Mouse (Mus musculus) erythroblast, embryonic 14.5 days (primary cell): ENCODE data around the gene Wdr66. TPM values are rescaled to one million over a fixed set of nuclear protein-coding genes. Genes with fewer than 3 reads are reported as not detected.

ENCODE experiments used
- H3K27me3 ChIP-seq: 2 replicates; pipeline ENCODE4 v1.6.1; 2012; ENCODE audit warnings: inconsistent platforms; ENCODE audit not compliant: control insufficient read depth
- H3K36me3 ChIP-seq: 2 replicates; pipeline ENCODE4 v1.6.1; 2012; ENCODE audit warnings: mild to moderate bottlenecking, inconsistent platforms; ENCODE audit not compliant: control insufficient read depth
- H3K4me1 ChIP-seq: 2 replicates; pipeline ENCODE4 v1.6.1; 2012; ENCODE audit warnings: inconsistent platforms; ENCODE audit not compliant: control insufficient read depth
- H3K4me3 ChIP-seq: replicated peaks from 2 replicates; pipeline ENCODE3; 2012; ENCODE audit warnings: moderate library complexity, mild to moderate bottlenecking, inconsistent platforms
- H3K9me3 ChIP-seq: 2 replicates; pipeline ENCODE4 v1.6.1; 2012; ENCODE audit warnings: low read length, inconsistent platforms, mixed read lengths; ENCODE audit not compliant: control insufficient read depth
- GATA1 ChIP-seq: IDR thresholded peaks from 2 replicates; pipeline ENCODE4 v1.6.1; 2012; ENCODE audit warnings: low read length, inconsistent platforms, mixed read lengths
- TAL1 ChIP-seq: IDR thresholded peaks from 3 replicates; pipeline ENCODE4 v1.6.1; 2012; ENCODE audit warnings: low read length, inconsistent platforms, mixed read lengths
- polyA plus RNA-seq: library from polyadenylated mRNA; stranded (reverse); fragments of >175 nt; gene quantifications from 2 replicates; pipeline ENCODE4 v1.2.3, GENCODE M21; 2012

Wdr66 gene
- polyA plus RNA-seq, 1 experiment = 0.02 TPM

DNA sequence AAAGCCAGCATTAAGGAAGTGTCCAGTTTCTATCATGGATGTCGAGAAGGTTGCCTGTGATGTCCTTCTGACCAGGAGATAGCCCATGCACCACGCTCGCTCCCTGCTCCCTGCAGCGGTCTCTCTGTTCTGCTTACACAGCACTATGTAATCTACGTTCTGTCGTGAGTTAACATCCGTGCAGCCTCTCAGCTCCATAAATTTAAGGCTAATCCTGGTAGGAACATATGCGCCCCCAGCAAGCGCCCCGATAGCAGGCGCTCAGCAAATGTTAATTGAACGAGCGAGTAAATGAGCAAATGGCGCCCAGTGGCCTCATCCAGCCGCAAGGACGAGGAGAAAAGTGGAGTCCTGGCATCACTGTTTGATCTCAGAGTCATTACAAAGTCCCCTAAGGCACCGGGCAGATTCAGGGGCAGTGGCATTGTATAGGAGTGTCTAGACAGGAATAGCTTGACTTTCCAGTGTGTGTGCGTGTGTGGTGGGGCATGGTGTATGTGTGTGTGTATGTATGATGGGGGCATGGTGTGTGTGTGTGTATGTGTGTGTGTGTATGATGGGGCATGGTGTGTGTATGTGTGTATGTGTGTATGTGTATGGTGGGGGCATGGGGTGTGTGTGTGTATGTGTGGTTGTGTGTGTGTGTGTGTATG is 55.9 kb downstream of the Wdr66 start:
- H3K27me3 ChIP-seq = no peaks in the 10 kb centered on the region
- H3K4me1 ChIP-seq = no peaks in the 10 kb centered on the region
- H3K36me3 ChIP-seq = no peaks in the 10 kb centered on the region
- TF ChIP-seq TAL1 = no peak
- TF ChIP-seq GATA1 = no peak
- H3K4me3 ChIP-seq = no peak overlapping the region
- H3K9me3 ChIP-seq = no peaks in the 10 kb centered on the region

DNA sequence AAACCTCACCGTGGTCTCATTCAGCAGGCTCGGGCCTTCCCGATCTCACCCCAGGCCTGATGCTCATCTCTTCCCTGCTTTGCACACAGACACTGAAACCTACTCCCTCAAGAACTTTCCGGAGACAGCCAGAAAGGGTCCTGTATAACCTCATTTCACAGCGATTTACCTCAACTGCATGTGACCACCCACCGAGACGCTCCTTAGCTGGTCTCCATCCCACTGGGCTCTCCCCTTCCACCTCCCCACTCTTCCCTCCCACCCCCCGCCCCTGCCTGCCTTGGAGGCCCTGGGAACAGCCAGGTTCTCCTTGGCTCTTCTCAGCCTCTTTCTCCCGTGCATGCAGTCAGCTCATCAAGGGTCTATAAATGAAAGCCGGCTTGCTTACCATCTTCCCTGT is 57.9 kb downstream of the Wdr66 start:
- Histone ChIP-seq H3K36me3 (no peaks in the 10 kb centered on the region), H3K27me3 (no peaks in the 10 kb centered on the region), H3K4me3 (no peak overlapping the region), H3K4me1 (no peaks in the 10 kb centered on the region), H3K9me3 (no peaks in the 10 kb centered on the region)
- no peak for TF ChIP-seq GATA1
- no peak for TF ChIP-seq TAL1

DNA sequence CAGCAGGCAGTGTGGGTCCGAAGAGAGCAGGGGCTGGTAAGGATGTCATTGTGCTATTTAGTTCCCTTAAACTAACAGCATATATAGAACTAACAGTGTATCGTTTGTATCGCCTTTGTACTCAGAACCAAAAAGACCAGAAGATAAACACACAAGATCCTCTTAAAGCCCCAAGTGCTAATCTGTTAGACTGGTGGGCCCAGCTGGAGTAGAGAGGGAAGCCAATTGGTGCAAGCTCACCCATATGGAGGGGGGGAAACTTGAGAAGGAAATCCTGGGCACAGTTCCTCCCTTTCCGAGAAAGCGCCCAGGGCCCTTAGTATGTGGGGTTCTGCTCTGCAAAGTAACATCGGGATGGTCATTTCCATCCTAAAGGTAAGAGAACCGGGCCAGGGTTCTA is 58.3 kb downstream of the Wdr66 start:
- H3K27me3 ChIP-seq = no peaks in the 10 kb centered on the region
- no peak overlapping the region for H3K4me3 ChIP-seq
- no peak for TF ChIP-seq GATA1
- no peak for TF ChIP-seq TAL1
- H3K9me3 ChIP-seq = no peaks in the 10 kb centered on the region
- no peaks in the 10 kb centered on the region for H3K4me1 ChIP-seq
- H3K36me3 ChIP-seq = no peaks in the 10 kb centered on the region

- TF ChIP-seq TAL1 = no peak
- no peak for TF ChIP-seq GATA1
Observed at GRCm38 (mm10) chr5:123313058-123313630, 61.2 kb downstream of the Wdr66 start.

GRCm38 (mm10) chr5:123313851-123314380 is 62.0 kb downstream of the Wdr66 start:
- no peak for TF ChIP-seq TAL1
- TF ChIP-seq GATA1 = no peak

More at GRCm38 (mm10) chr5:123313058-123313630, 61.2 kb downstream of the Wdr66 start:
- no peaks in the 10 kb centered on the region for H3K36me3 ChIP-seq
- no peaks in the 10 kb centered on the region for H3K9me3 ChIP-seq
- H3K27me3 ChIP-seq = no peaks in the 10 kb centered on the region
- H3K4me3 ChIP-seq = no peak overlapping the region
- peaks cover 2% of the 10 kb centered on the region; the same call in 1 of the 2 replicates for H3K4me1 ChIP-seq

GRCm38 (mm10) chr5:123315219-123315866 is 63.4 kb downstream of the Wdr66 start:
- H3K36me3 ChIP-seq = no peaks in the 10 kb centered on the region
- H3K9me3 ChIP-seq = peaks cover 2% of the 10 kb centered on the region; the same call in 1 of the 2 replicates
- peaks cover 2% of the 10 kb centered on the region; the same call in 1 of the 2 replicates for H3K4me1 ChIP-seq
- TF ChIP-seq TAL1 (no peak), GATA1 (no peak)
- H3K4me3 ChIP-seq = no peak overlapping the region
- no peaks in the 10 kb centered on the region for H3K27me3 ChIP-seq

More at GRCm38 (mm10) chr5:123313851-123314380, 62.0 kb downstream of the Wdr66 start:
- no peaks in the 10 kb centered on the region for H3K36me3 ChIP-seq
- H3K9me3 ChIP-seq = no peaks in the 10 kb centered on the region
- H3K4me1 ChIP-seq = peaks cover 2% of the 10 kb centered on the region; the same call in 1 of the 2 replicates
- H3K4me3 ChIP-seq = no peak overlapping the region
- H3K27me3 ChIP-seq = no peaks in the 10 kb centered on the region

GRCm38 (mm10) chr5:123317992-123318391 is 66.1 kb downstream of the Wdr66 start:
- Histone ChIP-seq H3K27me3 (no peaks in the 10 kb centered on the region), H3K36me3 (no peaks in the 10 kb centered on the region), H3K4me3 (peak overlapping the region; percentile 27), H3K4me1 (peaks cover 5% of the 10 kb centered on the region), H3K9me3 (peaks cover 8% of the 10 kb centered on the region)
- TF ChIP-seq GATA1 = no peak
- TF ChIP-seq TAL1 = no peak

DNA sequence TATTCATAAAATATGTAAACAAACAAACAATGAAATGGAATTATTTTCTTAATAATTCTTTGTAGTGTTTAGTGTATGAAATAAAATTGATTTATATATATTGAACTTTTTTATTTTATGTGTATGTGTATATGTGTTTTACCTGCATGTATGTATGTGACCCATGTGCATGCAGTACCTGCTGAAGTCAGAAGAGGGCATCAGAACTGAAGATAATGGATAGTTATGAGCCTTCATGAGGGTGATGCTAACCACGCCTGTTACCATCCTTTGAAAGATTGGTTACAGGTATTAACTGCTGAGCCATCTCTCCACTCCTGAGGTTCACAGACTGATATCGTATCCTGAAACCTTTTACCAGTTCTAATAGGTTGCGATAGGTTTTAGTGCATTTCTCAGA is 68.2 kb downstream of the Wdr66 start:
- H3K4me1 ChIP-seq = peaks cover 6% of the 10 kb centered on the region
- H3K4me3 ChIP-seq = no peak overlapping the region
- no peaks in the 10 kb centered on the region for H3K27me3 ChIP-seq
- H3K36me3 ChIP-seq = no peaks in the 10 kb centered on the region
- peaks cover 8% of the 10 kb centered on the region for H3K9me3 ChIP-seq
- TF ChIP-seq GATA1 (no peak), TAL1 (no peak)

DNA sequence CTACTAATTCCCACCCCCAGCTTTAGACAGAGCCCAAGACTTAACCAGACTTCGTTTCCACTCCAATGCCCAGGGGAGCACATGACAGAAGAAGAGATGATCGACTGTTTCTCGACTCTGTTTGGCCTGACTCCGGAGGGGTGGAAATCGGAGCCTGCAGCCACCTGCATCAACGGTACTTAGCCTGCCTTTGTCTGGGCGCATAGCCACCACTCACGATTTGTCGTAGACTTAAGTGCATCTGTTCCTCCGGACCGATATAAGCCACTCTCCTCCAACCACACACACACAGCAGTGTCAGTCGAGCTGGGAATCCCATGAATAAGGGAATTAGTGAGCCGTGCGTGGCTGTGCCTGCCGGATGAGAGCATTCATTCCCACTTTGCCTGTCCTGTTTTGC is 72.3 kb downstream of the Wdr66 start:
- no peak overlapping the region for H3K4me3 ChIP-seq
- TF ChIP-seq TAL1 = no peak
- TF ChIP-seq GATA1 = no peak
- peaks cover 8% of the 10 kb centered on the region for H3K9me3 ChIP-seq
- peaks cover 5% of the 10 kb centered on the region for H3K4me1 ChIP-seq
- peaks cover 4% of the 10 kb centered on the region; the same call in 1 of the 2 replicates for H3K27me3 ChIP-seq
- H3K36me3 ChIP-seq = no peaks in the 10 kb centered on the region
